36 mouse cellular contexts compared by ENCODE assay signal in the genomic region with DNA sequence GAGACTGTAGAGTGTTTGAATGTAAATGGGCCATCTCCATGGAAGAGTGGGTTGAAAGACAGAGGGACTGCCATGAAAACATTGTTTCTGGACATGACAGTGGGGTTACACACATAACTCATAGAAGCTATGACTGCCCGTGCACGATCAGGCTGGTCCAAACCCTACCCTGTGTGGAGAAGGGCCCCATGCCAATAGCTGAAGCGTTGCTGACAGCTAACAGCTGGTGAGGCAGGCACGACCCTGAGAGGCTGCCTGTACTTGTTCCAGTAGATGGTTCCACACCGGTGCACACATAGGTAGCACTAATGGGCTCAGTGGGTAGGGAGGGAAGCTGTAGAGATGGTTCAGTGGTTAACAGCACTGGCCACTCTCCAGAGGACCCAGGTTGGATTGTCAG. TPM values are rescaled to one million over a fixed set of nuclear protein-coding genes. Genes with fewer than 3 reads are reported as not detected.
A peak's percentile ranks its signal among the peaks of the same experiment; 100 is the strongest.
DNase-seq lines count a peak whose midpoint lies in the region; ATAC-seq lines count a peak whose summit lies in the region.
"Had no signal": no experiment of that assay in that cellular context is flagged by ENCODE, and none has a peak within 500 bp of the region (broad histone marks: within the 10 kb centered on the region; RNA-seq: fewer than 3 reads in every experiment).

No protein-coding gene starts in this region.

- peak; percentile 51 to 64 for DNase-seq in cerebellum, postnatal 10 days
- no peak for DNase-seq in kidney, postnatal 14 days
- peak; percentile 22 for DNase-seq in lung, postnatal 36 days
- DNase-seq in cerebellum, adult 18-20 months: no peak
- DNase-seq: adrenal gland, postnatal 36 days; cerebellum, adult 8-10 months; cerebellum, postnatal 36 days; gastrocnemius, postnatal 14 days; heart, adult 11 months; kidney, adult 9 months; kidney, postnatal 36 days; layer of hippocampus, postnatal 36 days; right cerebral cortex, postnatal 4 days; thymus, adult 18-20 months; thymus, postnatal 25 days had no signal

- peaks cover 36% of the 10 kb centered on the region for H3K27me3 ChIP-seq in kidney, embryonic 15.5 days
- H3K27me3 ChIP-seq in megakaryocyte, embryonic 14.5 days (replicated peaks): peaks cover 39% of the 10 kb centered on the region

- no peak overlapping the region for H3K9ac ChIP-seq in kidney, embryonic 15.5 days
- H3K9ac ChIP-seq: heart, embryonic 15.5 days; limb, embryonic 12.5 days; neural tube, embryonic 12.5 days had no signal

- no peak for ATAC-seq in cerebellum, adult (ENCODE audit: insufficient number of reproducible peaks, low FRiP score, low TSS enrichment)
- ATAC-seq in kidney, embryonic 15.5 days (replicated peaks; ENCODE audit: low FRiP score): peak; percentile 24
- ATAC-seq in megakaryocyte, adult 5-6 weeks (ENCODE audit: poor library complexity, severe bottlenecking): no peak
- ATAC-seq: intestine, postnatal 0 days had no signal

- H3K4me1 ChIP-seq in kidney, embryonic 15.5 days: peaks cover 19% of the 10 kb centered on the region
- peaks cover 20% of the 10 kb centered on the region for H3K4me1 ChIP-seq in megakaryocyte, embryonic 14.5 days

- WGBS in kidney, embryonic 15.5 days: 65% methylated on average over 5 of the region's 5 CpGs

- no peak overlapping the region for H3K27ac ChIP-seq in kidney, embryonic 15.5 days
- H3K27ac ChIP-seq: heart, embryonic 10.5 days; heart, embryonic 15.5 days; limb, embryonic 12.5 days; macrophage; neural tube, embryonic 12.5 days; stomach, postnatal 0 days had no signal

- H3K9me3 ChIP-seq in kidney, embryonic 15.5 days (replicated peaks): no peaks in the 10 kb centered on the region
- peaks cover 15% of the 10 kb centered on the region for H3K9me3 ChIP-seq in megakaryocyte, embryonic 14.5 days
- H3K9me3 ChIP-seq: G1E; heart, embryonic 10.5 days; heart, embryonic 15.5 days; limb, embryonic 12.5 days; neural tube, embryonic 12.5 days had no signal

- H3K4me2 ChIP-seq in kidney, embryonic 15.5 days: no peak overlapping the region
- H3K4me2 ChIP-seq: heart, embryonic 15.5 days; limb, embryonic 12.5 days; liver, embryonic 11.5 days; midbrain, embryonic 11.5 days; neural tube, embryonic 12.5 days had no signal

- H3K4me3 ChIP-seq in kidney, embryonic 15.5 days (replicated peaks): no peak overlapping the region
- H3K4me3 ChIP-seq in megakaryocyte, embryonic 14.5 days (replicated peaks): peak overlapping the region; percentile 11
- H3K4me3 ChIP-seq: heart, embryonic 10.5 days; heart, embryonic 15.5 days; limb, embryonic 12.5 days; neural tube, embryonic 12.5 days had no signal

- peaks cover 15% of the 10 kb centered on the region for H3K36me3 ChIP-seq in kidney, embryonic 15.5 days
- H3K36me3 ChIP-seq in megakaryocyte, embryonic 14.5 days (replicated peaks; ENCODE audit: low read length): peaks cover 24% of the 10 kb centered on the region
- H3K36me3 ChIP-seq: heart, embryonic 15.5 days had no signal

RNA-seq across cellular contexts. Expression of gene Dnph1, which starts 1.0 kb away (rescaled TPM):
- 58.0 and 58.5 TPM in 2 replicates for polyA plus RNA-seq in kidney, embryonic 15.5 days (2015; fragmentation: Nextera tagmentation; extraction: Ambion mirVana)
- polyA plus RNA-seq in megakaryocyte, embryonic 14.5 days (2012; ENCODE audit: insufficient read depth, low replicate concordance): 6.5 and 14.6 TPM in 2 replicates
- total RNA-seq in megakaryocyte, adult 5-6 weeks (2015): 10.1 and 10.4 TPM in 2 replicates
- total RNA-seq in megakaryocyte, adult 5-6 weeks (2017): 4.3 and 5.9 TPM in 2 replicates

RNA-seq across cellular contexts. Expression of gene Ttbk1, which starts 8.0 kb away (rescaled TPM):
- polyA plus RNA-seq in kidney, embryonic 15.5 days (2015; fragmentation: Nextera tagmentation; extraction: Ambion mirVana): 0.17 and 0.26 TPM in 2 replicates
- polyA plus RNA-seq in megakaryocyte, embryonic 14.5 days (2012; ENCODE audit: insufficient read depth, low replicate concordance): 0.06 and 0.60 TPM in 2 replicates
- total RNA-seq in megakaryocyte, adult 5-6 weeks (2015): not detected in 2 replicates
- 0.04 TPM in 1 of 2 replicates, not detected in the other for total RNA-seq in megakaryocyte, adult 5-6 weeks (2017)
- polyA plus RNA-seq: liver, embryonic 16.5 days; macrophage; myocyte had no signal

RNA-seq across cellular contexts. Expression of gene Cul9, which starts 50.7 kb away (rescaled TPM):
- polyA plus RNA-seq in kidney, embryonic 15.5 days (2015; fragmentation: Nextera tagmentation; extraction: Ambion mirVana): 5.3 and 5.8 TPM in 2 replicates
- polyA plus RNA-seq in megakaryocyte, embryonic 14.5 days (2012; ENCODE audit: insufficient read depth, low replicate concordance): 2.4 and 6.0 TPM in 2 replicates
- total RNA-seq in megakaryocyte, adult 5-6 weeks (2015): 2.7 and 4.3 TPM in 2 replicates
- 1.7 and 4.4 TPM in 2 replicates for total RNA-seq in megakaryocyte, adult 5-6 weeks (2017)

RNA-seq across cellular contexts. Expression of gene Slc22a7, which starts 57.2 kb away (rescaled TPM):
- polyA plus RNA-seq in kidney, embryonic 15.5 days (2015; fragmentation: Nextera tagmentation; extraction: Ambion mirVana): not detected in 2 replicates
- polyA plus RNA-seq in megakaryocyte, embryonic 14.5 days (2012; ENCODE audit: insufficient read depth, low replicate concordance): not detected in 2 replicates
- total RNA-seq in megakaryocyte, adult 5-6 weeks (2015): not detected in 2 replicates
- not detected in 2 replicates for total RNA-seq in megakaryocyte, adult 5-6 weeks (2017)
- total RNA-seq: adrenal gland, adult 18-20 months; adrenal gland, postnatal 36 days; G1E; gastrocnemius, postnatal 14 days; heart, postnatal 25 days had no signal
- polyA plus RNA-seq: embryonic facial prominence, embryonic 11.5 days; forebrain, embryonic 14.5 days; G1E; intestine, postnatal 0 days; limb, embryonic 12.5 days; liver, embryonic 11.5 days; macrophage; midbrain, embryonic 11.5 days; midbrain, postnatal 0 days; myocyte; neural tube, embryonic 12.5 days; stomach, postnatal 0 days had no signal

Comparison
In these comparisons a context has a peak if more than half of its experiments do, and no peak if none do; other contexts are left out.
1. DNase-seq: peak in cerebellum, postnatal 10 days (2 of 2) and lung, postnatal 36 days (single experiment); none in kidney, postnatal 14 days (single experiment) and cerebellum, adult 18-20 months (0 of 2).